Mouse (Mus musculus): ENCODE data around the gene Rabggta. TPM values are rescaled to one million over a fixed set of nuclear protein-coding genes. Genes with fewer than 3 reads are reported as not detected.

The Rabggta gene
- polyA plus RNA-seq, 1 experiment from 2014 or later, result 21.2 TPM

DNA sequence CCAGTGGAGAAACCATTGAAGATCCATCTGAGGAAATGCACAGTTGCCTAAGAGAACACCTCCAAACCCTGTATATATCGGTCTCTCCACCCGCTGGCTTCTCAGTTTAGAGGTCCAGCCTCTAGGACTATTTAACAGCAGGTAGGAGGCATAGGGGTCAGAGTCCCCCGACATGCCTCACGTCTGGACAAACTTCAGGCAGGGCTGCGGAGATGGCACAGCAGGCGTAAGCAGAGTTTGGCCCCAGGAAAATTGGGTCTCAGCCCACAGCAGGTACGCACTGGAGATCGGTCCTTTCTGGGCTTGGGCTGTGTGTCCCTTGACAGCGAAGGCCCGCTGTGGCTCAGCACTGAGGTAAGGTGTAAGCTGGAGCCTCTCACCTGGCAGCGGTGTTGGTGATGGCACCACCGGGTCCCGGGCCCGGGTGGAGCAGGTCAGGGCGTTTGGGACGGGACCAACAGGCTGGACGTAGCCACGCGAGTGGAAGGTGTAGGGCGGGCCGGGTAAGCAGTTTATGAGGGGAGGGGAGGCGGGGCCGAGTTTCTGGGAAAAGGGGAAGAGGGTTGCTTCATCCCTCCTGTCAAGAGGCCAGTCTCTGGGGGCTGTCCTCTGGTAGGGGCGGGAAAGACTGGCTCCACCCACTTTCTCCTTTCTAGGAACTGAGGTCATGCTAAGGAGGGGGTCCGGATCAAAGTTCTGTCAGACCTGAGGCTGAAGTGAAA, 8.9 kb downstream of the Rabggta start:
- Histone ChIP-seq H3K36me3 (replicated peaks; ENCODE audit: insufficient read depth, low read length) (peaks cover 10% of the 10 kb centered on the region), H3K27me3 (ENCODE audit: insufficient read depth, low read length) (0 out of 2 replicates have a peak, but pooled peaks cover 3% of the 10 kb centered on the region), H3K9me3 (ENCODE audit: low read length) (no peaks in the 10 kb centered on the region), H3K4me1 (ENCODE audit: insufficient read depth) (peaks cover 28% of the 10 kb centered on the region), H3K4me2 (ENCODE audit: low read depth, low read length) (peak overlapping the region; percentile 73), H3K27ac (ENCODE audit: low read depth) (peak overlapping the region; percentile 57), H3K4me3 (ENCODE audit: low read depth, low read length) (peak overlapping the region; percentile 47), H3K9ac (replicated peaks) (peak overlapping the region; percentile 50)
- TF ChIP-seq EP300 (IDR thresholded peaks at IDR 0.05; ENCODE audit: low read depth) (no peak), CTCF (IDR thresholded peaks at IDR 0.05; ENCODE audit: low read depth) (no peak)
- DNase-seq, result peak; percentile 70
- peak; percentile 47 for ATAC-seq
- 12% methylated on average over 25 of the region's 25 CpGs for WGBS (ENCODE audit: insufficient replicate concordance)

DNA sequence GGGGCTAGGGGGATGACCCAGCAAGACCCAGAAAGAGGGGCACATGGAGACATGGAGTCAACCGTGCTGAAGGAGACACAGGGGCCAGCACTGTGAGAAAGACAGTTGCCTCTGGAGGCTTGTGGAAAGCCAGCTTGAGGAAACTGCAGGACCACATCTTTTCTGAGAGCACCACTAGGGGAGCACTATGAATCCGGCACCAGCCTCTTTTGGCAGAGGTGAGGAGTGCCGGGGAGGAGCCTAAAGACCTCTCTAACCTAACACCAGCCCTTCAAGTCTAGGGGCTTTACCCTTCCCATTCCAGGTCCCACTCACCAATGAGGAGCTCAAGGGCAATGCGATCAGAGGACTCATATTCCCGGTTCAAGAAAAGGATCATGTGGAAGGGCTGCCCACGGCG, 10.3 kb downstream of the Rabggta start:
- H3K27ac ChIP-seq (ENCODE audit: low read depth), result no peak overlapping the region
- H3K4me2 ChIP-seq (ENCODE audit: low read depth, low read length), result no peak overlapping the region
- peaks cover 28% of the 10 kb centered on the region for H3K4me1 ChIP-seq (ENCODE audit: insufficient read depth)
- no peaks in the 10 kb centered on the region for H3K9me3 ChIP-seq (ENCODE audit: low read length)
- H3K36me3 ChIP-seq (replicated peaks; ENCODE audit: insufficient read depth, low read length), result no peaks in the 10 kb centered on the region; the same call in 1 of the 2 replicates
- 0 out of 2 replicates have a peak, but pooled peaks cover 3% of the 10 kb centered on the region for H3K27me3 ChIP-seq (ENCODE audit: insufficient read depth, low read length)
- DNase-seq, result no peak
- no peak overlapping the region for H3K4me3 ChIP-seq (ENCODE audit: low read depth, low read length)
- no peak for ATAC-seq
- WGBS (ENCODE audit: insufficient replicate concordance), result 79% methylated on average over 7 of the region's 7 CpGs
- no peak overlapping the region for H3K9ac ChIP-seq (replicated peaks)
- no peak for TF ChIP-seq EP300 (IDR thresholded peaks at IDR 0.05; ENCODE audit: low read depth)
- TF ChIP-seq CTCF (IDR thresholded peaks at IDR 0.05; ENCODE audit: low read depth), result peak; percentile 28; the same call in 1 of the 2 replicates

DNA sequence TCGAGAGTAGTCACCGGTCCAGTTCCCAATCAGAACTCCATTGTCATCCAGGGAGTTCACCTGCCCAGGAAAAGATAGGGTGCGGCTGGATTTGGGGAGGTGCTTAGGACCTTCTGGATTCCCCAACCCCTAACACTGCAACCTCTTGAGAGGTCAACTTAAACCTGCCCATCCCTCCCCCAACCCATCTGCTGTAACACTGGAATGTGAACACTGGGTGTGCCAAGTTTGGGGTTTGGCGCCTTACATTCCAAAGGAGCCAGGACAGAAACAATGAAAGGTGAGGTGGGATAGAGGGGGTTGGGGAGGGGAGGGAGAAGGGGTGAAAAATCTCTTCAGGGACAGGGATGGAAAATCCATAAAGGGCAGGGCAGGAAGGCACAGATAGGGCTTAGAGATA, 12.6 kb downstream of the Rabggta start:
- no peak for DNase-seq
- 86% methylated on average over 4 of the region's 4 CpGs for WGBS (ENCODE audit: insufficient replicate concordance)
- H3K4me3 ChIP-seq (ENCODE audit: low read depth, low read length), result no peak overlapping the region
- H3K9ac ChIP-seq (replicated peaks), result no peak overlapping the region
- no peaks in the 10 kb centered on the region for H3K36me3 ChIP-seq (replicated peaks; ENCODE audit: insufficient read depth, low read length)
- TF ChIP-seq EP300 (IDR thresholded peaks at IDR 0.05; ENCODE audit: low read depth) (no peak), CTCF (IDR thresholded peaks at IDR 0.05; ENCODE audit: low read depth) (no peak)
- no peak overlapping the region for H3K27ac ChIP-seq (ENCODE audit: low read depth)
- peaks cover 30% of the 10 kb centered on the region for H3K4me1 ChIP-seq (ENCODE audit: insufficient read depth)
- H3K27me3 ChIP-seq (ENCODE audit: insufficient read depth, low read length), result 0 out of 2 replicates have a peak, but pooled peaks cover 3% of the 10 kb centered on the region
- no peak for ATAC-seq
- no peaks in the 10 kb centered on the region for H3K9me3 ChIP-seq (ENCODE audit: low read length)
- H3K4me2 ChIP-seq (ENCODE audit: low read depth, low read length), result no peak overlapping the region

DNA sequence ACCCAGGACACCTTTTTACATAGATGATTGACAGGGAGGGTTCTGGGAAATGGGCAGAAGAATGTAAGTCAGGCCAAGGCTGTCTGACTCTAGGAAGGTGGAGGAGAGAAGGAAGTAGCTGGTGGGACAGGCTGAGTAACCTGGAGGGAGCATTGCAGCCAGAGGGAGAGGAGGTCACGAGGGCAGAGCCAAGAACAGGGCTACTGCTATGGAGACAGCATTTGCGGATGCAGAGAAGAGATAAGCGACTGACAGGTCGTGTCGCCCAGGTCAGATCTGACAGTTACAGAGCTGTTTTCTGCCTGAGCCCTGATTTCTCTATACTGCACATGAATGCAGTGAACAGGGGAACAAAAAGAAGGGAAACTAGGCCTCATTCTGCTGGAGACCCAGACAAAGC, 14.7 kb downstream of the Rabggta start:
- Histone ChIP-seq H3K4me1 (ENCODE audit: insufficient read depth) (peaks cover 13% of the 10 kb centered on the region), H3K4me3 (ENCODE audit: low read depth, low read length) (no peak overlapping the region), H3K4me2 (ENCODE audit: low read depth, low read length) (no peak overlapping the region), H3K27ac (ENCODE audit: low read depth) (no peak overlapping the region), H3K36me3 (replicated peaks; ENCODE audit: insufficient read depth, low read length) (peaks cover 6% of the 10 kb centered on the region; the same call in 1 of the 2 replicates), H3K27me3 (ENCODE audit: insufficient read depth, low read length) (no peaks in the 10 kb centered on the region), H3K9me3 (ENCODE audit: low read length) (no peaks in the 10 kb centered on the region), H3K9ac (replicated peaks) (no peak overlapping the region)
- TF ChIP-seq CTCF (IDR thresholded peaks at IDR 0.05; ENCODE audit: low read depth), result no peak
- no peak for TF ChIP-seq EP300 (IDR thresholded peaks at IDR 0.05; ENCODE audit: low read depth)
- ATAC-seq (no peak), DNase-seq (no peak)
- 44% methylated on average over 5 of the region's 5 CpGs for WGBS (ENCODE audit: insufficient replicate concordance)

DNA sequence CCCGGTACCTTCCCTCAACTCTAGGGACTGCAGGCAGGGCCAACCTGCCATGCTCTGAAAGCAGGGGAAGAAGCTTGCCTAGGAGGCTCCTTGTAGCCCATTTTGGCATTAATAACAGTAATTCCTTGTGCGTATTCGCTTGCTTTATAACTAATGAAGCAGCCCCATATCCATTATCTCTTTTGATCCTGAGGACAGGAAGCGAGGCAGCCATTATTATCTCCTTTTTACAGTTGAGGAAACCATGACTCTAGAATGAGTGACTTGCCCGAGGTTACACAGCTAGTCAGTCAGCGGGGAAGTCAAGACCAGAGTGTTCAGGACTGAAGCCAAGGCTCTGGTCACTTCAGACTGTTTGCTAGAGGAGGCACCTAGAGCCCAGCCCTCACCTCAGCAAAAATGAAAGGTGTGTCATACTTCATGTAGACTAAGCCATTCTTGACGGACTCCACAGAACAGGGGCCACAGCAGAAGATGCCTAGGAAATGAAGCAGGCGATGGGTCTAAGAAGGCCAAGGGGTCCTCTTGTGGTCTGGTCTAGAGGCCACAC, 15.9 kb downstream of the Rabggta start:
- DNase-seq (no peak), ATAC-seq (no peak)

DNA sequence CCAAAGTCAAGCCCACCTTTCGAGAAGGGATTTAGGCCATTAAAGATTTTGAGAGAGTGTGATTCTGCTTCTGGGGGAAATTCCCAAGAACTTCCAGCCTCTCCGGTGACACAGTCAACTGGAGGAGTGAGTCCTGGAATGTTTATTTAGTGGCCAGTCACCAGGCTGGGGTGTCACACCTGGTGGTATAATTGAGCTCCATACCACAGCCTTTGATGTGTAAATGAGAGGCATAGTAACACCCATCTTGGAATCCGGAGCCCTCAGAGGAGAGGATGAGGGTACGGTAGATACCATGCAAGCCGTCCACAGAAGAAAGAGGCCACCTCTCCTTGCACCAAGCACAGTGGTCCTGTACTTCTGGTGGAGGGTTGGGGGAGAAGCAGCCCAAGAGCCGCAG, 19.3 kb downstream of the Rabggta start:
- no peak overlapping the region for H3K9ac ChIP-seq (replicated peaks)
- no peak overlapping the region for H3K4me2 ChIP-seq (ENCODE audit: low read depth, low read length)
- H3K27ac ChIP-seq (ENCODE audit: low read depth), result no peak overlapping the region
- peaks cover 6% of the 10 kb centered on the region; the same call in 1 of the 2 replicates for H3K36me3 ChIP-seq (replicated peaks; ENCODE audit: insufficient read depth, low read length)
- DNase-seq (no peak), ATAC-seq (no peak)
- WGBS (ENCODE audit: insufficient replicate concordance), result 75% methylated on average over 6 of the region's 6 CpGs
- no peaks in the 10 kb centered on the region for H3K27me3 ChIP-seq (ENCODE audit: insufficient read depth, low read length)
- no peak overlapping the region for H3K4me3 ChIP-seq (ENCODE audit: low read depth, low read length)
- no peaks in the 10 kb centered on the region for H3K9me3 ChIP-seq (ENCODE audit: low read length)
- H3K4me1 ChIP-seq (ENCODE audit: insufficient read depth), result peaks cover 5% of the 10 kb centered on the region
- no peak for TF ChIP-seq CTCF (IDR thresholded peaks at IDR 0.05; ENCODE audit: low read depth)
- TF ChIP-seq EP300 (IDR thresholded peaks at IDR 0.05; ENCODE audit: low read depth), result no peak

More for the DNA sequence above, 15.9 kb downstream of the Rabggta start:
- H3K27ac ChIP-seq (ENCODE audit: low read depth), result no peak overlapping the region
- peaks cover 7% of the 10 kb centered on the region for H3K4me1 ChIP-seq (ENCODE audit: insufficient read depth)
- no peak overlapping the region for H3K4me2 ChIP-seq (ENCODE audit: low read depth, low read length)
- no peaks in the 10 kb centered on the region for H3K9me3 ChIP-seq (ENCODE audit: low read length)
- peaks cover 6% of the 10 kb centered on the region; the same call in 1 of the 2 replicates for H3K36me3 ChIP-seq (replicated peaks; ENCODE audit: insufficient read depth, low read length)
- H3K9ac ChIP-seq (replicated peaks), result no peak overlapping the region
- H3K4me3 ChIP-seq (ENCODE audit: low read depth, low read length), result no peak overlapping the region
- TF ChIP-seq CTCF (IDR thresholded peaks at IDR 0.05; ENCODE audit: low read depth), result no peak
- TF ChIP-seq EP300 (IDR thresholded peaks at IDR 0.05; ENCODE audit: low read depth), result no peak
- H3K27me3 ChIP-seq (ENCODE audit: insufficient read depth, low read length), result no peaks in the 10 kb centered on the region
- WGBS (ENCODE audit: insufficient replicate concordance), result 60% methylated on average over 8 of the region's 8 CpGs

Data from liver, postnatal 0 days (tissue).